Mouse (Mus musculus): ENCODE results near the gene Ing2. TPM values are rescaled to one million over a fixed set of nuclear protein-coding genes. Genes with fewer than 3 reads are reported as not detected.
A peak's percentile ranks its signal among the peaks of the same experiment; 100 is the strongest.

Gene Ing2
- total and polyA plus RNA-seq, 3 experiments, result 7.2 to 22.0 (median 16.8) TPM

DNA sequence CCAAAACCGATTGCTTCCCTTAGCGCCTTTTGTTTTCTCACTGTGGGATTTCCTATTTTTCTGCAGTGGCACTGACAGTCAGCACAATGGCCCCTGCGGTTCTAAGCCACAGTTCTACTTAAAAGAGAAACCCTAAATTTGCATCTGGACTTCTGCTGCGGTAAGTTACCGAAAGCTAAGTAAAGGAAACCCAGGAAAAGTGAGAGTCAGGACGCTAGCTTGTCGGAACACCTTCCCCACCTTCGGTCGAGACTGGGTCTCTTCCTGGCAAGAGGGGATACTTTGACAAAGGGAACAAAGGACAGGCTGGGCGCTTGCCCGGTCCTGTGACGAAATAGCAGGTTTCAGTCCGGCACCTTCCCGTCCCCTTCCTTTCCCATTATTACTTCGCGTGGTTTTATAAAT, 15.3 kb upstream of the Ing2 start:
- dilution Hi-C loops (cut with MboI; ENCODE audit: extremely low pct_ligation_motif_present, extremely low pct_unique_long_range_greater_than_20kb, low sequenced_read_pairs) (no loop called here), in situ Hi-C loops (cut with MboI; ENCODE audit: low pct_ligation_motif_present, low pct_unique_long_range_greater_than_20kb, low sequenced_read_pairs) (loop anchor here (25.0 kb wide), 1 partner anchor 303 kb away; no protein-coding TSS in a partner anchor)
- Histone ChIP-seq H3K79me2 (replicated peaks; ENCODE audit: control insufficient read depth, extremely low read depth, insufficient read depth, poor library complexity, severe bottlenecking) (no peaks in the 10 kb centered on the region), H3K4me1 (ENCODE audit: control insufficient read depth in 1 of 2, insufficient read depth in 2 of 2) (peaks cover 2 to 10% of the 10 kb centered on the region in 2 experiments; a peak in 3 of 4 replicates), H3K9ac (ENCODE audit: insufficient read depth, low read depth) (no peak overlapping the region), H3K4me2 (ENCODE audit: insufficient read depth, low read depth, poor library complexity, severe bottlenecking) (peak overlapping the region; percentile 85), H3K27me3 (replicated peaks) (peaks cover 5% of the 10 kb centered on the region), H3K36me3 (replicated peaks in 1 of 2; ENCODE audit: control insufficient read depth in 1 of 2, insufficient read depth in 1 of 2, low read length in 1 of 2) (no peaks in the 10 kb centered on the region), H3K27ac (ENCODE audit: insufficient read depth, low read depth) (no peak overlapping the region), H3K4me3 (replicated peaks in 1 of 3; ENCODE audit: low read depth in 2 of 3, low read length in 2 of 3, poor library complexity in 1 of 3) (peak overlapping the region in 2 of 3 experiments; percentile 19 to 26), H3K9me3 (replicated peaks; ENCODE audit: low read length) (peaks cover 8% of the 10 kb centered on the region)
- TF ChIP-seq ZKSCAN1 (IDR thresholded peaks at IDR 0.05; ENCODE audit: borderline replicate concordance, low read depth, low read length) (no peak), MEF2A (IDR thresholded peaks at IDR 0.05; ENCODE audit: borderline replicate concordance, low read depth, low read length) (peak; percentile 66; the same call in 1 of the 2 replicates), MYC (IDR thresholded peaks at IDR 0.05; ENCODE audit: low read depth, low read length) (no peak), E2F4 (IDR thresholded peaks at IDR 0.05; ENCODE audit: insufficient replicate concordance, low read depth, low read length) (0 out of 2 replicates have a peak, but pooled peaks have one; percentile 27), ZNF384 (IDR thresholded peaks at IDR 0.05; ENCODE audit: low read depth, low read length) (no peak), HCFC1 (IDR thresholded peaks at IDR 0.05; ENCODE audit: low read depth, low read length) (no peak), UBTF (IDR thresholded peaks at IDR 0.05; ENCODE audit: low read depth, low read length) (no peak), POLR2A (IDR thresholded peaks at IDR 0.05; ENCODE audit: low read depth, low read length) (no peak), GABPA (IDR thresholded peaks at IDR 0.05; ENCODE audit: insufficient replicate concordance, low read depth, low read length) (no peak), SMC3 (IDR thresholded peaks at IDR 0.05; ENCODE audit: low read depth, low read length) (no peak), CHD2 (IDR thresholded peaks at IDR 0.05; ENCODE audit: low read length) (peak; percentile 46; the same call in 1 of the 2 replicates), JUND (conservative IDR thresholded peaks at IDR 0.05; ENCODE audit: low read depth, low read length) (0 out of 2 replicates have a peak, but pooled peaks have one; percentile 7), CHD1 (IDR thresholded peaks at IDR 0.05; ENCODE audit: low read depth, low read length) (no peak), PAX5 (IDR thresholded peaks at IDR 0.05; ENCODE audit: low read length) (no peak), USF1 (IDR thresholded peaks at IDR 0.05; ENCODE audit: low read depth, low read length) (no peak), KAT2A (IDR thresholded peaks at IDR 0.05; ENCODE audit: insufficient replicate concordance, low read length) (no peak), MAZ (IDR thresholded peaks at IDR 0.05; ENCODE audit: low read depth, low read length) (0 out of 2 replicates have a peak, but pooled peaks have one; percentile 32), ETS1 (conservative IDR thresholded peaks at IDR 0.05; ENCODE audit: low read depth, low read length) (peak; percentile 69), NELFE (IDR thresholded peaks at IDR 0.05; ENCODE audit: low read depth, low read length) (no peak), CTCF (conservative IDR thresholded peaks at IDR 0.05 in 1 of 2, IDR thresholded peaks at IDR 0.05 in 1 of 2; ENCODE audit: low read depth in 2 of 2, low read length in 2 of 2) (no peak), MXI1 (IDR thresholded peaks at IDR 0.05; ENCODE audit: low read depth, low read length) (no peak; the same call in 1 of the 2 replicates), NRF1 (IDR thresholded peaks at IDR 0.05; ENCODE audit: low read depth, low read length) (no peak), SIN3A (IDR thresholded peaks at IDR 0.05; ENCODE audit: low read length) (peak; percentile 66; the same call in 1 of the 2 replicates), IRF4 (IDR thresholded peaks at IDR 0.05; ENCODE audit: low read depth, low read length) (peak; percentile 85), JUN (IDR thresholded peaks at IDR 0.05; ENCODE audit: insufficient read depth, low read depth, low read length) (no peak), BHLHE40 (IDR thresholded peaks at IDR 0.05; ENCODE audit: low read depth, low read length) (peak; percentile 65; the same call in 1 of the 2 replicates), TBP (conservative IDR thresholded peaks at IDR 0.05; ENCODE audit: low read depth, low read length) (no peak), RAD21 (IDR thresholded peaks at IDR 0.05; ENCODE audit: low read depth, low read length) (no peak), ZC3H11A (IDR thresholded peaks at IDR 0.05; ENCODE audit: low read depth, low read length) (no peak), MAX (IDR thresholded peaks at IDR 0.05; ENCODE audit: low read length) (0 out of 2 replicates have a peak, but pooled peaks have one; percentile 26), USF2 (conservative IDR thresholded peaks at IDR 0.05; ENCODE audit: low read depth, low read length) (no peak), TCF12 (IDR thresholded peaks at IDR 0.05; ENCODE audit: low read depth, low read length) (peak; percentile 63; the same call in 1 of the 2 replicates), ELF1 (IDR thresholded peaks at IDR 0.05; ENCODE audit: low read depth, low read length) (peak; percentile 44; the same call in 1 of the 2 replicates), EP300 (IDR thresholded peaks at IDR 0.05; ENCODE audit: low read length) (peak; percentile 71; the same call in 1 of the 2 replicates), ZMIZ1 (IDR thresholded peaks at IDR 0.05; ENCODE audit: low read depth, low read length) (no peak), MAFK (IDR thresholded peaks at IDR 0.05; ENCODE audit: insufficient replicate concordance, low read length) (peak; percentile 92), POLR2AphosphoS2 (IDR thresholded peaks at IDR 0.05; ENCODE audit: low read depth, low read length) (no peak), RCOR1 (conservative IDR thresholded peaks at IDR 0.05; ENCODE audit: low read depth, low read length) (0 out of 2 replicates have a peak, but pooled peaks have one; percentile 26)
- DNase-seq (ENCODE audit: extremely low read depth), result peak; percentile 40

Measured in CH12.LX (cell line).